Comparison of ENCODE assay signal across 8 mouse cellular contexts in the genomic region with DNA sequence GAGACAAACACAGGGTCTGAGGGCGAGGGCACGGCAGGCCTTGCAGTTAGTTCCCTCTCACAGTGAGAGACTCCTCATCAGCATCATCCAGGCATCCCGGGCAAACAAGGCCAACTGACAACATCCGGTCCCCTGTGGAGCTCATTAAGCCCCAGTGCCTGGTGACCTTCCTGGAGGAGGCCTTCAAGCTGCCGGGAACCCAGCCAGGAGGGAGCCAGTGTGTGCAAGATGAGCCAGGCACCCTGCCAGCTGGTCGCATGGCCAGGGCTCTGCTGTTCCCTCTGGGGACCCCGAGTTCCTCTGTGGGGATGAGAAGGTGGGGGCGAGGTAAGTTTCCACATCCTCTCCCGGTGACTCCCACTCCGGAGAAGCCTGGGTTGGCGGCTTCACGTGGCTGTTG. TPM values are rescaled to one million over a fixed set of nuclear protein-coding genes. Genes with fewer than 3 reads are reported as not detected.
DNase-seq lines count a peak whose midpoint lies in the region; ATAC-seq and TF ChIP-seq lines count a peak whose summit lies in the region.

No protein-coding gene starts in this region.

- H3K36me3 ChIP-seq in embryonic facial prominence, embryonic 13.5 days, result peaks cover 10% of the 10 kb centered on the region
- H3K36me3 ChIP-seq in embryonic facial prominence, embryonic 10.5 days (replicated peaks), result peaks cover 12% of the 10 kb centered on the region
- peaks cover 4% of the 10 kb centered on the region for H3K36me3 ChIP-seq in E14TG2a.4 (ENCODE audit: insufficient read depth, low read length)
- H3K36me3 ChIP-seq in intestine, postnatal 0 days (ENCODE audit: control insufficient read depth, insufficient read depth), result peaks cover 4% of the 10 kb centered on the region; the same call in 1 of the 2 replicates

- peak overlapping the region; percentile 37 for H3K9ac ChIP-seq in embryonic facial prominence, embryonic 13.5 days
- H3K9ac ChIP-seq in intestine, postnatal 0 days (ENCODE audit: low read depth, low read length), result no peak overlapping the region

- 18% methylated on average over 12 of the region's 12 CpGs for WGBS in embryonic facial prominence, embryonic 13.5 days
- WGBS in embryonic facial prominence, embryonic 10.5 days, result 21% methylated on average over 12 of the region's 12 CpGs
- WGBS in cerebellum, adult 2 months, result 6% methylated on average over 12 of the region's 12 CpGs
- 32% methylated on average over 12 of the region's 12 CpGs for WGBS in intestine, postnatal 0 days

- no peaks in the 10 kb centered on the region; the same call in 1 of the 2 replicates for H3K27me3 ChIP-seq in embryonic facial prominence, embryonic 13.5 days
- H3K27me3 ChIP-seq in embryonic facial prominence, embryonic 10.5 days (replicated peaks; ENCODE audit: low read depth, poor library complexity, severe bottlenecking), result peaks cover 20% of the 10 kb centered on the region; the same call in 1 of the 2 replicates
- peaks cover 19% of the 10 kb centered on the region for H3K27me3 ChIP-seq in E14TG2a.4 (ENCODE audit: insufficient read depth, low read length)
- no peaks in the 10 kb centered on the region for H3K27me3 ChIP-seq in cerebellum, adult 2 months (ENCODE audit: control insufficient read depth, insufficient read depth, low read length)
- H3K27me3 ChIP-seq in intestine, postnatal 0 days (replicated peaks; ENCODE audit: control insufficient read depth, insufficient read depth, low read length), result no peaks in the 10 kb centered on the region

- peaks cover 10% of the 10 kb centered on the region for H3K4me1 ChIP-seq in embryonic facial prominence, embryonic 13.5 days
- H3K4me1 ChIP-seq in embryonic facial prominence, embryonic 10.5 days, result peaks cover 18% of the 10 kb centered on the region
- H3K4me1 ChIP-seq in E14TG2a.4 (replicated peaks; ENCODE audit: low read depth, low read length), result peaks cover 35% of the 10 kb centered on the region
- H3K4me1 ChIP-seq in cerebellum, adult 2 months (ENCODE audit: control insufficient read depth, insufficient read depth, low read length), result peaks cover 32% of the 10 kb centered on the region
- H3K4me1 ChIP-seq in intestine, postnatal 0 days (replicated peaks; ENCODE audit: control insufficient read depth, insufficient read depth, low read length), result no peaks in the 10 kb centered on the region

- no peak overlapping the region for H3K4me3 ChIP-seq in embryonic facial prominence, embryonic 13.5 days
- no peak overlapping the region for H3K4me3 ChIP-seq in embryonic facial prominence, embryonic 10.5 days
- peak overlapping the region; percentile 43 for H3K4me3 ChIP-seq in E14TG2a.4 (replicated peaks; ENCODE audit: low read length)
- no peak overlapping the region for H3K4me3 ChIP-seq in cerebellum, adult 2 months (replicated peaks; ENCODE audit: insufficient read depth, low read depth, low read length)
- H3K4me3 ChIP-seq in intestine, postnatal 0 days (ENCODE audit: low read depth, low read length), result no peak overlapping the region

- TF ChIP-seq CTCF in E14TG2a.4 (conservative IDR thresholded peaks at IDR 0.05; ENCODE audit: low read length), result no peak
- no peak for TF ChIP-seq CTCF in cerebellum, adult 2 months (IDR thresholded peaks at IDR 0.05; ENCODE audit: borderline replicate concordance, insufficient read depth, low read depth, low read length)
- TF ChIP-seq CTCF in intestine, postnatal 0 days (IDR thresholded peaks at IDR 0.05; ENCODE audit: low read depth), result no peak

- H3K27ac ChIP-seq in embryonic facial prominence, embryonic 13.5 days, result no peak overlapping the region
- no peak overlapping the region for H3K27ac ChIP-seq in embryonic facial prominence, embryonic 10.5 days (replicated peaks)
- H3K27ac ChIP-seq in cerebellum, adult 2 months (ENCODE audit: insufficient read depth, low read length), result peak overlapping the region; percentile 6; the same call in 1 of the 2 replicates
- H3K27ac ChIP-seq in intestine, postnatal 0 days (ENCODE audit: low read depth, low read length), result no peak overlapping the region

- 0 out of 2 replicates have a peak overlapping the region, but pooled peaks have one; percentile 9 for H3K4me2 ChIP-seq in embryonic facial prominence, embryonic 13.5 days
- no peak overlapping the region for H3K4me2 ChIP-seq in intestine, postnatal 0 days (replicated peaks; ENCODE audit: low read depth)

- ATAC-seq in embryonic facial prominence, embryonic 13.5 days (ENCODE audit: insufficient number of reproducible peaks, insufficient read depth, low FRiP score, low TSS enrichment, low read depth), result no peak
- no peak for ATAC-seq in intestine, postnatal 0 days
- ATAC-seq in activated CD4-positive, CD25-positive, alpha-beta regulatory T cell, adult 4 months, result no peak

- TF ChIP-seq POLR2A in cerebellum, adult 2 months (IDR thresholded peaks at IDR 0.05; ENCODE audit: borderline replicate concordance, insufficient read depth, low read length), result no peak

- DNase-seq in embryonic facial prominence, embryonic 10.5 days (ENCODE audit: low spot score), result no peak
- peak; percentile 80 to 81 for DNase-seq in cerebellum, adult 2 months
- DNase-seq in heart, adult 9 months (ENCODE audit: low spot score in 2 of 2), result peak; percentile 53 to 69
- DNase-seq in kidney, postnatal 4 days, result peak; percentile 72 to 80

- no peaks in the 10 kb centered on the region for H3K9me3 ChIP-seq in embryonic facial prominence, embryonic 13.5 days
- no peaks in the 10 kb centered on the region for H3K9me3 ChIP-seq in embryonic facial prominence, embryonic 10.5 days
- no peaks in the 10 kb centered on the region for H3K9me3 ChIP-seq in E14TG2a.4 (ENCODE audit: low read length)
- H3K9me3 ChIP-seq in intestine, postnatal 0 days (ENCODE audit: control insufficient read depth), result no peaks in the 10 kb centered on the region

RNA-seq across cellular contexts. Expression of a gene that starts 12.5 kb away (rescaled TPM):
- 7.3 and 9.2 TPM in 2 replicates for polyA plus RNA-seq in embryonic facial prominence, embryonic 13.5 days (2015; fragmentation: Nextera tagmentation; extraction: Ambion mirVana)
- 0.20 and 1.6 TPM in 2 replicates for polyA plus RNA-seq in embryonic facial prominence, embryonic 10.5 days (2016; fragmentation: Nextera tagmentation; extraction: Ambion mirVana)
- 95.4 and 102 TPM in 2 replicates for polyA plus RNA-seq in cerebellum, adult 2 months (2012; rRNA removed)
- polyA plus RNA-seq in intestine, postnatal 0 days (2015; fragmentation: Nextera tagmentation; extraction: Ambion mirVana), result 2.8 and 3.3 TPM in 2 replicates
- 1 to 10 TPM; 6.5 to 7.7 TPM for polyA plus RNA-seq in activated CD4-positive, CD25-positive, alpha-beta regulatory T cell, adult 4 months (2017; shearing (Covaris generic))

RNA-seq across cellular contexts. Expression of a gene that starts 38.5 kb away (rescaled TPM):
- polyA plus RNA-seq in embryonic facial prominence, embryonic 13.5 days (2015; fragmentation: Nextera tagmentation; extraction: Ambion mirVana), result 73.7 TPM in 2 replicates
- polyA plus RNA-seq in embryonic facial prominence, embryonic 10.5 days (2016; fragmentation: Nextera tagmentation; extraction: Ambion mirVana), result 99.0 and 102 TPM in 2 replicates
- polyA plus RNA-seq in cerebellum, adult 2 months (2012; rRNA removed), result 114 and 124 TPM in 2 replicates
- 20.7 and 21.2 TPM in 2 replicates for polyA plus RNA-seq in intestine, postnatal 0 days (2015; fragmentation: Nextera tagmentation; extraction: Ambion mirVana)
- polyA plus RNA-seq in activated CD4-positive, CD25-positive, alpha-beta regulatory T cell, adult 4 months (2017; shearing (Covaris generic)), result 10 to 100 TPM in 1 of 2 experiments, 1 to 10 TPM in 1; 9.8 to 12.0 TPM
